Mouse (Mus musculus) splenic B cell, adult 2 months (primary cell): Measurements from ENCODE around the gene Satb1.
A peak's percentile ranks its signal among the peaks of the same experiment; 100 is the strongest.

Experiments used
- DNase-seq: peaks from one replicate; pipeline ENCODE4 v3.0.0-alpha.2; 2011; ENCODE audit warnings: low read depth, low spot score
- H3K27me3 ChIP-seq: 2 replicates; pipeline ENCODE4 v1.6.1; 2012; ENCODE audit warnings: mild to moderate bottlenecking, low read length, moderate library complexity, mixed read lengths; ENCODE audit not compliant: control insufficient read depth, poor library complexity, insufficient read depth, severe bottlenecking
- H3K36me3 ChIP-seq: 2 replicates; pipeline ENCODE4 v1.6.1; 2012; ENCODE audit warnings: mild to moderate bottlenecking, low read length, moderate library complexity, mixed read lengths; ENCODE audit not compliant: control insufficient read depth, poor library complexity, insufficient read depth, severe bottlenecking

Gene Satb1

DNA sequence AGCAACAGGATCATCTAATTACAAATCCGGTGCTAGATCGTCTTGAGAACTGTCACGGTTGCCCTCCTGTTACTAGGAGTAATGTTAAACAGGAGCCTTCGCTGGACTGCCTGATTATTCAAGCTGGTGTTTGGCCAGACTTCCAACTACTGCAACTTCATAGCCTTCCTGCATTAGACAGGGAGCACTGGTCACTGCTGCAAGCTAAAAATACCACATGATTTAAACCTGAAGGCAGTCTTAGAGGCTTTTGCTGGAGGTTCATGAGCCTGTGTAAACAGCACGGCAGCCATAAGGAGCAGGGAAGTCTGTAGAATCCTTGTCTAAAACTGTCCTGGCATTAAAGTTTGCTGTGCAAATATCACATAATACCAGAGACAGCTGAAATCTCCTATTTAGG is 25.7 kb downstream of the Satb1 start:
- Histone ChIP-seq H3K36me3 (peaks cover 10% of the 10 kb centered on the region), H3K27me3 (no peaks in the 10 kb centered on the region)
- DNase-seq, result no peak

DNA sequence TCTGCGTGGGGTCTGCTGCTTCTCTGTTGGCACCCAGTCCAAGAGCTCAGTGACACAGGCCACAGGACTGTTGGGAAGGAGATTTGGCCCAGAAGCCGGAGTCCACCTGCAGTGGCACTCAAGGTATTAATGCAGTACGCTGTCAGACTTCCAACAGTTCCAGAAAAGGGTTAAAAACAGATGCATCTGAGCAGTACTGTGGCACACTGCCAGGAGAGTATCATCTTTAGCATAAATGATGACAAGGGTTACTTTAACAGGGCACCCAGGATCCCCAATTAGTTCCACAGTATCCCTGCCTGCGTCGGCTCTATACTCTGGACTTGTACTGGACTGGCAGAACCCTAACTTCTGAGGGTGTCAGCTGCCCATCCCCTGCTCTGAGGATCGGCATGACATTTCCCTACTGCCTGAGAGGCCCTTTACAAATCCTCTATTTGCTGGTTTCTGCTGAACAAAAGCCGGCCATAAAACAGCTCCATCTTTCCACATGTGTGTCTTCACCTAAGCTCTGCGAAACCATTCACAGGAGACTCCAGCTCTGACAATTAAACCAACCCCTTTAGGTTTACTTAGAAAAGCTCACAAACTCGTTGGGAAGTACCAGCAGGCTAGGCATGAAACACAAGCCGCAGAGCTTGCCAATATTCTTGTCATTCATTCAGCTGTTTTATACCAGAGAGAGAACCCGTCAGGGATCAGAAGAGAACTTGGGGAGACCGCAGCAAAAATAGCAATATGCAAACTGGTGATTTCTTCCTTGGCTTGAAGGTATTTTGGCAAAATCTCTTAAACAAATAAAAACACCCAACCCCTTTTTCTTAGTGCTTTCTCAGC is 26.7 kb downstream of the Satb1 start:
- Histone ChIP-seq H3K36me3 (peaks cover 14% of the 10 kb centered on the region), H3K27me3 (no peaks in the 10 kb centered on the region)
- no peak for DNase-seq

DNA sequence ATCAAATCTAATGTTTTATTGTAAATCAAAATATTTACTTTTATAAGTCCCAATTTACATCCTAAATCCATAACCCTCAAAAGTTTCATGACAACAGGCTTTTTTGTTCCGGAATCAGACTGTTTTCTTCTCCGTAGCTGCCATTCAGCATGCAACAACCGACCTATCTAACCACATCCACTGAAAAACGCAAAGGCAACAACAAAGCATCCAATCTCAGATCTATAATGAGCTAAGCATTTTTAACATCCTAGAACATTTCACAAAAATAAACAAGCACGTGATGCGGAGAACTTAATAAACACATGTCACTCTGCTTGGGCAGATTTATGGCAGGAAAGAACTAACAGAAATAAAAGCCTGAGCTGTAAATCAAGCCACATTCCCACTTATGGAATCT is 32.9 kb downstream of the Satb1 start:
- no peak for DNase-seq
- no peaks in the 10 kb centered on the region for H3K27me3 ChIP-seq
- H3K36me3 ChIP-seq, result peaks cover 21% of the 10 kb centered on the region

DNA sequence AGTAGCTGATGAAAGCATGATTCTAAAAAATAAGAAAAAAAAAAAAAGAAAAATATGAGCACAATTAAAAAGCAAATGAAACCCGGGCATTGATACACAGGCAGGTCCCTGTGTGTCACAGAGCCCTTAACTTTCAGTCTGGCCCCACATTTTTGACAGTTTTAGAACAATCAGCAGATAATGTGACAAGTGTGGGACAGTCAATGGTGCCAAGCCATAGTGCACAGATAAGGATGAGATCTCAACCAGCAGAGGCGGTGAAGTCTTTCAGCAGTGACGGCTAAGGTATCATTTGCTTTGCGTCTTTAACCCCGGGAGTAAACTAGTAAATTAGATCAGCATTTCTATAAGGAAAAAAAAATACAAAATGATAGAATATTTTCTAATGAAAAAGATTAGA is 36.6 kb downstream of the Satb1 start:
- no peaks in the 10 kb centered on the region for H3K27me3 ChIP-seq
- DNase-seq, result no peak
- peaks cover 11% of the 10 kb centered on the region for H3K36me3 ChIP-seq

DNA sequence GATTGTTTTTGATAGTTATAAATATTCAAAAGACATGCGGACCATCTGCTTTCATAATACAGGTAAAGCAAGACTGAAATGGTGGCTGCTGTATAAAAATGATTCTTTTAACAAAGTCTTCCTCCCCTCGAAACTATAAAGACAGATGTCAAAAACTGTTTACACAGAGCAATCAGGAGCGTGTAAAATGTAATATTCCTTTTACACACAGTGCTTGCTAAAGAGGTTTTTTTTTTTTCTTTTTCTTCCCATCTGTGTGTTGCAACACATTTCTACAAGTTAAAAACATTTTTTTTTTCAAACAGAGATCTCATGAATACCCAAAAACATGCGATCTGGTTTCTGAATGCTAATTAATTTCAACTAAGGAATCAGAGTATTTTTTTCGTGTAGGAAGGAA is 41.9 kb downstream of the Satb1 start:
- DNase-seq, result no peak
- 0 out of 2 replicates have a peak, but pooled peaks cover 5% of the 10 kb centered on the region for H3K36me3 ChIP-seq
- no peaks in the 10 kb centered on the region for H3K27me3 ChIP-seq

DNA sequence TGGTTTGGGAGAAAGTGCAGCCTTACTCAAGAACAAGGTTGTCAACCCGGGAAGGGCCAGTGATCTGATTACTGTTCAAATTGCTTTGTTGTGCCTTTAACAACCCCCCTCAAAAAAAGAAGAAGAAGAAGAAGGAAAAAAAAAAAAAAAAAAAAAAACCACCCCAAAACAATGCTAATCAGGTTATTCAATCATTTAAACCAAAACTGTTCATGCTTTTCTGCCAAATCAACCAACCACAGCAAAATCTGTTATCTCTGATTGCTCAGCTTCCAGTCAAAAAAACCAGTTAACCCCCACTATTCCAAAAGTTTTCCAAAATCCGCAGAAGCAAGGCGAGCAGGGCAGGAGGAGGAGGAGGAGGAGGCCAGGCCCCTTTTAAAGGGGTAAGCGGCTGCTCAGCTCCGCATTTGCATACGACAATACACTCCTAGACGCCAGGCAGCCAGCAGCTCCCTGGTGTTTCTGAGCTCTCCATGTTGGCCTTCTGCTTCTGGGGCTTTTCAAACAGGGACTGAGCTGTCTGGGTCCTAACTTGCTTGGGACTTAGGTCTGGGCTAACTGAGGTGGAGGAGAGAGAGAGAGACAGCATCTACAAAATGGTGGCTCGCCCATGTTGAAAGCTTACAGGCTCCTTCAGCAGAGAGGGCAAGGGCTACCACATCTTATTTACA is 42.6 kb downstream of the Satb1 start:
- Histone ChIP-seq H3K27me3 (no peaks in the 10 kb centered on the region), H3K36me3 (0 out of 2 replicates have a peak, but pooled peaks cover 5% of the 10 kb centered on the region)
- no peak for DNase-seq

DNA sequence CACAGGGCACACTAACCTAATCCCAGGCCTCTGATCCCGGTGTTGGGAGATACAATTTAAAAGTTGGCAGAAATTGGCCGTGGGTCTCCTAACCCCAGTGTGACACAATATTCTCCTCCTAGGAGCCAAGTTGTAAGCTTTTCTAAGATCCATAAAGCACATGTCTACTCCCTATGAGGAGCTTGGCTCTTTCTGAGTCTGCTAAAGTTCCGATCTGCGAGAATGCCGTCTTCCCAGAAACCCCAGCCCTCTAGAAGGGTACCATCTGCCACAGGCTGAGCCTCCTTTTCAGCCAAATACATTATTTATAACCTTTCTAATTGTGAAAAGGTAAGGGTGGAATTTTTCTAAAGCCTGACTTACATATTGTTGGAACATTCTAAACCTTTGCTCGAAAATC is 43.3 kb downstream of the Satb1 start:
- Histone ChIP-seq H3K27me3 (no peaks in the 10 kb centered on the region), H3K36me3 (0 out of 2 replicates have a peak, but pooled peaks cover 5% of the 10 kb centered on the region)
- no peak for DNase-seq

DNA sequence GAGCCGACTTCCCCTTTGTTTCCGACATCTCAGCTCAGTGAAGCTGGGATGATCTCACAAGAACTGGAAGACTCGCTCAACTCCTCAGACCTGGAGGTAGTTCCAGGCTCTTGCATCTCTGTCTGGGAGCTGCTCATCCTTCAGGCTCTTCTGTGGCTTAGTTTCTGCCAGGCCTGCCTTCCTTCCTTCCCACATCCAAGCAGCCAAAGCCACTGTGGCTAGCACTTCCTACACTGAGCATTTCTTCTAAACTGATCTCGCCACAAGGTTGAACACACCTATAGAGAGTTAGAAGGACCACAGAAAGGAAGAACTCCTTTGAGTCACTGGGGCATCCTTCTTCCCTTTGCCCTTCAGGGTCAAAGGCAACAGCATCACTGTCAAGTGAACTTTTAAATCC is 44.0 kb downstream of the Satb1 start:
- H3K27me3 ChIP-seq, result no peaks in the 10 kb centered on the region
- H3K36me3 ChIP-seq, result 0 out of 2 replicates have a peak, but pooled peaks cover 5% of the 10 kb centered on the region
- no peak for DNase-seq

DNA sequence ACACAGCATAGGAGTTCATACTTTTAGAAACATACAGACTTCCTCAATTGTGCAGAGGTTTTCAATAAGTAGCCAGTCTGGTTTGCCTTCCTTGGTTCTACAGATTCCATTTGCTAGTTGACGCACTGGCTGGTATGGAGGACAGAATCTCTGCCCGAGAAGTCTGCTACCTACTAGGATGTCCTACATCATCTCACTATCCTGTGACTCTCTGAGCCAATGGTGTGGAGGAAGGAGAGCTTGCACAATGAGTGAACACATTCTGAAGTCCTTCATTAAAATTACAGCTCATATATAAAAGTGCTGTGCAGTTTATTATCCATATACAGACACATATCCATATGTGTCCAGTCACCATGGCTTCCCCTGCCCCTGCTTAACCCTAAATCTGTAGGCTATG is 45.1 kb downstream of the Satb1 start:
- Histone ChIP-seq H3K27me3 (no peaks in the 10 kb centered on the region), H3K36me3 (0 out of 2 replicates have a peak, but pooled peaks cover 5% of the 10 kb centered on the region)
- DNase-seq, result no peak

DNA sequence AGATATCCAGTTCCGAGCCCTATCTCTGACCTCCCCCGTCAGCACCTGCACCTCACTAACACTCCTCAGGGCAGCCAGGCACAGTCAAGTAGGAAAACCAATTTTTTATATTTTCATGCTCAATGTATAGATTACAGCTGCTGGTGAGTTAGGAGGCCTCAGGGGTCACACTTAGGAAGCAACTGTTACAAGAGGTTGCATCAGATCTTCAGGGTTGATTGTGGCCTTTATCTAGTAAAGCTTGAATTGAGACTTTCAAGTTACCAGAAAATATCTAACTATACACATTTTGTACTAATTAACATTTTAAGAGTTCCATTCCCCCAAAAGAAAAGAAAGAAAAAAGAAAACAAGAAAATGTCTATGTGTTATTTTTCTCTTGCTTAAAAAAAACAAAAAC is 47.0 kb downstream of the Satb1 start:
- no peaks in the 10 kb centered on the region for H3K27me3 ChIP-seq
- DNase-seq, result no peak
- H3K36me3 ChIP-seq, result peaks cover 13% of the 10 kb centered on the region

DNA sequence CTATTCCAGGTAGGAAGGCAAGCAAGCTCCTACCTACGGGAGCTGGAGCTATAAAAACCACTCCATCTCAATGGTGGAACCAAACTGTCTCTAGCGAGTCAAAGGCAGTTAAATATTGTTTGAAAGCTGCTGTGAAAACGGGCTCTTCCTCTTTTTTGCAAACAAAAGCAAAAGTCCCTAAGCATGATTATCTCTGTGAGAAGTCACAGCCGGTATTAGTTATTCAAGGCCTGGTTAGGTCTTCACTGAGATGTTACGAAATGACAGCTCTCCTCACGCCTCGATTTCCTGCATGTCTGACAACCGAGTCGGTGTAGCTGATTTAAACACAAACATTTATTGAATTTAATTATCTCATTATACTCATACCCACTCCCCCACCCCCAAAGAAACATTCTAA is 48.2 kb downstream of the Satb1 start:
- peak; percentile 64 for DNase-seq
- Histone ChIP-seq H3K27me3 (no peaks in the 10 kb centered on the region), H3K36me3 (peaks cover 13% of the 10 kb centered on the region)

DNA sequence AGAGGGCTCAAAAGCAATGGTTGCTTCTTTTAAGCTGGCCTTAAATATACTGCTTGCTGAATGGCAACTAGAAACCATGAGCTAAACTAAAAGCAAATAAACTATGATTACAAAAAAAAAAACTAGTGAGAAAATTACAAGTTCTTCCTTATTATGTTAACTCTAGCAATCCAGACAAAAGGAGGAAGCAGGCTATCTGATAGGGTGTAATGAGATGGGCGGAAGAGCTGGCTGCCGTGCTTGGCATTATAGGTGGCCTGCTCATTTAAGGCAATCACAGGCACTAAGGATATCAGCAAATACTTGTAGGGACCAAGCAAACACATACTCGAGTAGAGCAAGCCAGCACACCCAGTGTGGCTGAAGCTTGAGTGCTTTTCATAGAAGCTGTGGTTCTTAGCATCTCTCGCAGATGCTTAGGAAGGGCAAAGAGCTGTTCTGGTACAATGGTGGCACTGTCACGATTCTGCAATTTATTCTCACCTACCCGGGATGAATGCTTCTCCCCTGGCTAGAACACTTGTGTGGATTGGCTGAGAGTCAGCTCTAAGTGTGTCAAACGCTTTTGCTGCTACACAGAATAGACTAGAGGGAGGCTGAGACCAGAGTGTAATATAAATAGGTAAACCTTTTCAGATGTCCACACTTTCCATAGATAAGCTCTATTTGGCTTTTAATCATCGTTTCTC is 49.4 kb downstream of the Satb1 start:
- Histone ChIP-seq H3K27me3 (no peaks in the 10 kb centered on the region), H3K36me3 (peaks cover 13% of the 10 kb centered on the region)
- no peak for DNase-seq

DNA sequence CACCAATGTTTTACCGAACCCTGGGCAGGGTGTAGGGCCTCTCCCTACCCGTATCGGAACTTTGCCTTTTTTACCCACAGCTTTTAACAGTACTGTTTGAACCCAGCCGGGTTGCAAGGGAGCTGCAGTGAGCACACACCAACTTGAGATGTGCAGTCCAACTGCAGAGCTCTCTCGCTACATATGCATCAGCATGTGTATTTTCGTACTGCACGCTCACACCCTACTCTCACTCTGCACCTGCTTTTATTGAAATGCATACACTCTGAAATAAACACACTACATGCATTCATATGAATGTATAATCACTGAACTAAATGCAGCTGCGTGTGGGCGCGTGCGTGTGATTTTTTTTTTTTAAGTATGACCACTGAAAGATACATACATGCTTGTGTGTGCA is 53.1 kb downstream of the Satb1 start:
- no peaks in the 10 kb centered on the region for H3K27me3 ChIP-seq
- DNase-seq, result no peak
- H3K36me3 ChIP-seq, result peaks cover 11% of the 10 kb centered on the region

DNA sequence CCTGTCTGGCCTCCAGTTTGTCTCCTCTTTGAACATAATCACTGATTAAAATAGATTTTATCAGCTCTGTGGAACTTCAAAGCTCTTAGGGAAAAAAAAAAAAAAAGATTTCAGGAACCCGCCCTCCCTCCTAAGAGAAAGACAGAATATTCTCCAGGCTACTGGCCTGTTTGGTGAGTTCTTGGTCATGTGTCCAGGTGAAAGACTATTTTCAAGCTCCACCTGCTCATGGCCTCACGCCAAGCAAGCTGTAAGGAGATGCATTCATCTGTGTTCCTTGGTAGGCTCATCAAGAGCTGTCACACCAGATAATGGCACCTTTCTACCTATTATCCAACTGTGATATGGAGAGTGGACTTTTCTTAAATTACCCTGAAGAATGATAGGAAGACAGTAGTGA is 54.1 kb downstream of the Satb1 start:
- no peaks in the 10 kb centered on the region for H3K27me3 ChIP-seq
- no peak for DNase-seq
- H3K36me3 ChIP-seq, result peaks cover 11% of the 10 kb centered on the region

DNA sequence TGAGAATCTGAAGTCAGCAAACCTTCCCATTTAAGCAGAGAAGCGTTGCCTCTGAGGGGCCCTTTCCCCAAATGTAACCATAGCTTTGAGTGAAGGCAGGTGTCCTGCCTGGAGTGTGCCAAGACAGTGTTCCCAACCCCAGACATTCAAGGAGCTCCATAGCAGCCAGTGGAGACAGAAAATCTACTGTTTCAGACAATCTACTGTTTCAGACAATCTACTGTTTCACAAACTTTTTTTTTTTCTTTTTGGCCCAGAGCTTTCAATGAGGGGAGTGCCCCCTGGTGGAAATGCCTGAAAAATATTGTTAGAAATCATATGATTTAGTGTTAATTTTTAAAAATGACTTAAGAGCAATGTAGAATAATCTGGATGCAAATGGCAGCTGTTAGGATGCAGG is 55.3 kb downstream of the Satb1 start:
- peak; percentile 58 for DNase-seq
- Histone ChIP-seq H3K36me3 (peaks cover 17% of the 10 kb centered on the region), H3K27me3 (no peaks in the 10 kb centered on the region)
